Mouse (Mus musculus) G1E (cell line): ENCODE measurements around the gene Rasl12. TPM values are rescaled to one million over a fixed set of nuclear protein-coding genes. Genes with fewer than 3 reads are reported as not detected.

Source experiments
- ATAC-seq: 2 replicates; pipeline ENCODE4 v1.8.0; 2016; ENCODE audit warnings: mild to moderate bottlenecking; ENCODE audit not compliant: insufficient number of reproducible peaks, poor library complexity, low FRiP score, severe bottlenecking; ENCODE audit errors: extremely low read depth
- DNase-seq: peaks from one replicate; pipeline ENCODE4 v3.0.0; 2012; ENCODE audit warnings: low spot score
- H3K27me3 ChIP-seq: 2 replicates; pipeline ENCODE4 v1.6.1; 2012; ENCODE audit warnings: mild to moderate bottlenecking, low read length, inconsistent platforms; ENCODE audit not compliant: insufficient read depth
- H3K36me3 ChIP-seq: replicated peaks from 2 replicates; pipeline ENCODE3; 2012; ENCODE audit warnings: mild to moderate bottlenecking, inconsistent platforms
- H3K4me1 ChIP-seq: 2 replicates; pipeline ENCODE4 v1.6.1; 2012; ENCODE audit warnings: low read depth, low read length, inconsistent platforms, mixed read lengths; ENCODE audit not compliant: insufficient read depth
- H3K4me3 ChIP-seq: 2 replicates; pipeline ENCODE4 v1.5.1; 2012; ENCODE audit warnings: low read depth, mild to moderate bottlenecking, inconsistent platforms, low read length, moderate library complexity, mixed read lengths
- H3K9me3 ChIP-seq: replicated peaks from 2 replicates; pipeline ENCODE4 v1.6.1; 2012; ENCODE audit warnings: inconsistent platforms
- CTCF ChIP-seq: IDR thresholded peaks from 2 replicates; pipeline ENCODE4 v1.5.1; 2012; ENCODE audit warnings: low read depth, low read length, inconsistent platforms, mixed read lengths
- GATA1 ChIP-seq: IDR thresholded peaks from 2 replicates; pipeline ENCODE4 v1.6.1; 2012; ENCODE audit warnings: borderline replicate concordance, low read length, inconsistent platforms, mixed read lengths
- GATA2 ChIP-seq: IDR thresholded peaks from 2 replicates; pipeline ENCODE4 v1.6.1; 2012; ENCODE audit warnings: low read depth, low read length, inconsistent platforms, borderline replicate concordance
- POLR2AphosphoS5 ChIP-seq: IDR thresholded peaks from 2 replicates; pipeline ENCODE4 v1.6.1; 2012; ENCODE audit warnings: low read depth, low read length, inconsistent platforms; ENCODE audit not compliant: insufficient replicate concordance
- TAL1 ChIP-seq: conservative IDR thresholded peaks from 2 replicates; pipeline ENCODE4 v1.6.1; 2012; ENCODE audit warnings: low read depth, low read length, inconsistent platforms, mixed read lengths
- polyA plus RNA-seq: library from polyadenylated mRNA; stranded (reverse); fragments of >175 nt; gene quantifications from 2 replicates; pipeline ENCODE4 v1.2.3, GENCODE M21; 2012
- total RNA-seq, 2 experiments: library from RNA; stranded (forward) in 1 of 2; stranded (reverse) in 1 of 2; fragments of 200-1000 nt in 1 of 2; fragments of >200 nt in 1 of 2; fragmentation: Nextera tagmentation in 1 of 2; gene quantifications; 2 replicates each; pipeline ENCODE4 v1.2.3; 2014 to 2017

The Rasl12 gene
- total and polyA plus RNA-seq, 3 experiments: 0.16 TPM; not detected in 2

DNA sequence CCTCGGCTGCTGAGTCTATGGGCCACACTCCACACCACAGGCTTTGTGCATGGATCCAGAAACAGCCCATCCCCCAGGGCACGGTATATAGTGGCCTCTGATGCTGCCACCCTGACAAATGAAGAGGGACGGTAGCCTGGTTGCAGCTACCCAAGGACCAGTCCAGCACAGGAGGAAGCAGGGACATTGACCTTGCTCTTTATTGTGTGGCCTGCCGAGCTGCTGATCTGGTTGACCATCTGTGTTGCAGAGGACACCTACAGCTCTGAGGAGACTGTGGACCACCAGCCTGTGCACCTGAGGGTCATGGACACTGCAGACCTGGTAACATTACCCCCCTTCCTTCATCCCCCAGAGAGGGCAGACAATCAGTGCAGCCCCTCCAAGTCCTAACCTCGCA is 9.0 kb downstream of the Rasl12 start:
- Histone ChIP-seq H3K9me3 (no peaks in the 10 kb centered on the region), H3K36me3 (no peaks in the 10 kb centered on the region), H3K27me3 (peaks cover 45% of the 10 kb centered on the region), H3K4me1 (no peaks in the 10 kb centered on the region), H3K4me3 (no peak overlapping the region)
- TF ChIP-seq POLR2AphosphoS5 (no peak), GATA1 (no peak), CTCF (no peak)
- no peak for DNase-seq
- ATAC-seq: no peak

DNA sequence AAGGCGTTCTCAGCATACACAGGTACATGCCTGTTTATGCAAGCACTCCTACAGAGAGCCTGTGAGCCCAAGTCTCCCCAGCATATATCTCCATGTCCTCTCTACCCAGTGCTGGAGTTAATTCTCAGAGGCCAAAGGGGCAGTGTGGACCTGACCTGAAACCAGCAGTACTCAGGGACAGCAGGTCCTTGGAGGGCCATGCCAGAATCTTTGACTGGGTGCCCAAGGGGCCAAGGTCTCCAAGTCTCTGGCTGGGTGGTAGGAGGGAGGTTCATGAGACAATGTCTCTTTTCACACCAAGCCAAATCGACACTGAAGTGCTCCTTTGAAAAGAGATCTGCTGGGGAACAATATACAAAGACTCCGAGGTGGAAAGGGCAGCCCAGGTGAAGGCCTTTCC is 9.6 kb downstream of the Rasl12 start:
- Histone ChIP-seq H3K27me3 (peaks cover 45% of the 10 kb centered on the region), H3K4me3 (no peak overlapping the region), H3K4me1 (no peaks in the 10 kb centered on the region), H3K9me3 (no peaks in the 10 kb centered on the region), H3K36me3 (no peaks in the 10 kb centered on the region)
- DNase-seq (no peak), ATAC-seq (no peak)
- TF ChIP-seq POLR2AphosphoS5: no peak
- no peak for TF ChIP-seq GATA1
- TF ChIP-seq GATA2: no peak
- TF ChIP-seq TAL1: no peak
- TF ChIP-seq CTCF: no peak

DNA sequence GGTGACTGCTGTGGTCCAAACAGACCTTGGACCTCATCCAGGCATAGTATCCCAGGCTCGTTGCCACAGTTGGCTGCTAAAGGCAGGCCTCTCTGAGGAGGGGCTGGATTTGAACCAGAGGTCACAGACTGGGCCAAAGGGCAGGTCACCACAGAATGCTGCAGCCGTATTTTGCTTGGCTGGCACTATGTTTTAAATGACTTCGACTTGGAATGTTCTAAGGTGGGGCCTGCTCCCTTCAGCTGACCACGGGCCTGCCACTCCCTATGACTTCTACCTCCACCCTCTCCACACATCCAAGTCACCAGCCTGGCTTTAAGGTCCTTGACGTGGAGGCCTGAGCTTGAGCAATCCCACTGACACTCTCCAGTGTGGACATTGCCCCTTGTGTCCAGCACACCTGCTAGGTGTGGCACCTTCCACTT is 10.6 kb downstream of the Rasl12 start:
- no peaks in the 10 kb centered on the region for H3K36me3 ChIP-seq
- DNase-seq: no peak
- no peaks in the 10 kb centered on the region for H3K4me1 ChIP-seq
- no peak for ATAC-seq
- TF ChIP-seq CTCF (no peak), GATA1 (no peak), GATA2 (no peak), POLR2AphosphoS5 (no peak), TAL1 (no peak)
- peaks cover 48% of the 10 kb centered on the region for H3K27me3 ChIP-seq
- no peak overlapping the region for H3K4me3 ChIP-seq
- no peaks in the 10 kb centered on the region for H3K9me3 ChIP-seq

- no peaks in the 10 kb centered on the region for H3K36me3 ChIP-seq
- ATAC-seq (no peak), DNase-seq (no peak)
- H3K4me1 ChIP-seq: no peaks in the 10 kb centered on the region
- no peak for TF ChIP-seq GATA1
- no peak for TF ChIP-seq POLR2AphosphoS5
- no peak for TF ChIP-seq CTCF
- TF ChIP-seq TAL1: no peak
- no peak for TF ChIP-seq GATA2
- no peaks in the 10 kb centered on the region for H3K9me3 ChIP-seq
- H3K27me3 ChIP-seq: peaks cover 56% of the 10 kb centered on the region
- H3K4me3 ChIP-seq: no peak overlapping the region
These were observed 12.1 kb downstream of the Rasl12 start for GRCm38 (mm10) chr9:65410378-65410777.

DNA sequence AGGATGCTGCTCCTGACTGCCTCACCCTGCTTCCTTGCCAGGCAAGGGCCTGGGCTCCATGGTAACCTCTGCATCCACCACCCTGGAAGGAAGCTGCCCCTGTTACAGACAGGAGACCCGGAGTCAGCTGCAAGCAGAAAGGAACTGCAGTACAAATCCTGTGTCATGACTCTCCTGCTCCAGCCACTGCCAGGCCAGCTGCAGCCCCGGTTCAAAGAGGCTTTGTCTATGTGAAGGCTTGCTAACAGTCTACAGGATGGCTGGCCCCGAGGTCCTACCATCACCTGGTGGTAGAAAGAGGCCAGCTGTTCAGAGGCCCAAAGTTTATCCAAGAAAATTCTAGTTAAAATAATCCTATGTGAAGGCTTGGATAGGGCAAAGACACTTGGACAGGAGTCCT is 13.0 kb downstream of the Rasl12 start:
- no peak for DNase-seq
- H3K27me3 ChIP-seq: peaks cover 58% of the 10 kb centered on the region
- TF ChIP-seq GATA1 (no peak), GATA2 (no peak), POLR2AphosphoS5 (no peak), TAL1 (no peak), CTCF (no peak)
- H3K4me1 ChIP-seq: no peaks in the 10 kb centered on the region
- no peak for ATAC-seq
- no peaks in the 10 kb centered on the region for H3K36me3 ChIP-seq
- no peak overlapping the region for H3K4me3 ChIP-seq
- no peaks in the 10 kb centered on the region for H3K9me3 ChIP-seq

- Histone ChIP-seq H3K36me3 (no peaks in the 10 kb centered on the region), H3K4me3 (no peak overlapping the region), H3K4me1 (peaks cover 1% of the 10 kb centered on the region; the same call in 1 of the 2 replicates), H3K9me3 (no peaks in the 10 kb centered on the region), H3K27me3 (peaks cover 52% of the 10 kb centered on the region)
- ATAC-seq: no peak
- TF ChIP-seq TAL1 (no peak), POLR2AphosphoS5 (no peak), CTCF (no peak), GATA2 (no peak), GATA1 (no peak)
- no peak for DNase-seq
These were observed 19.4 kb downstream of the Rasl12 start for GRCm38 (mm10) chr9:65417738-65418137.

GRCm38 (mm10) chr9:65419633-65420032 is 21.3 kb downstream of the Rasl12 start:
- no peak for DNase-seq
- Histone ChIP-seq H3K4me3 (no peak overlapping the region), H3K27me3 (peaks cover 52% of the 10 kb centered on the region), H3K36me3 (no peaks in the 10 kb centered on the region), H3K4me1 (peaks cover 17% of the 10 kb centered on the region), H3K9me3 (no peaks in the 10 kb centered on the region)
- TF ChIP-seq POLR2AphosphoS5: no peak
- TF ChIP-seq CTCF: no peak
- TF ChIP-seq GATA1: no peak
- no peak for TF ChIP-seq GATA2
- no peak for TF ChIP-seq TAL1
- ATAC-seq: no peak
